Mouse (Mus musculus) liver, embryonic 11.5 days (tissue): ENCODE measurements around the gene Itgal. TPM values are rescaled to one million over a fixed set of nuclear protein-coding genes. Genes with fewer than 3 reads are reported as not detected.

Source experiments
- ATAC-seq: fragments of 200-750 bp; cut with Nextera tagmentation; replicated peaks from 2 replicates; pipeline ENCODE4 v1.8.0; 2017; ENCODE audit warnings: moderate number of reproducible peaks, mild to moderate bottlenecking, moderate TSS enrichment, moderate library complexity; ENCODE audit not compliant: low FRiP score
- DNase-seq: peaks from one replicate; pipeline ENCODE4 v3.0.0-alpha.2; 2017; ENCODE audit warnings: low spot score
- H3K27ac ChIP-seq: fragments of 300-500 bp; sonication (generic); 2 replicates; pipeline ENCODE4 v1.5.1; 2014; ENCODE audit warnings: mild to moderate bottlenecking, low read depth, low read length, control low read depth
- H3K27me3 ChIP-seq: fragments of 300-500 bp; sonication (generic); replicated peaks from 2 replicates; pipeline ENCODE4 v1.6.1; 2014; ENCODE audit warnings: low read length, mixed read lengths; ENCODE audit not compliant: control insufficient read depth, insufficient read depth
- H3K36me3 ChIP-seq: fragments of 300-500 bp; sonication (generic); 2 replicates; pipeline ENCODE4 v1.6.1; 2014; ENCODE audit warnings: mild to moderate bottlenecking, low read length, moderate library complexity, mixed read lengths; ENCODE audit not compliant: control insufficient read depth, insufficient read depth
- H3K4me1 ChIP-seq: fragments of 300-500 bp; sonication (generic); replicated peaks from 2 replicates; pipeline ENCODE4 v1.6.1; 2014; ENCODE audit warnings: low read length, mixed read lengths; ENCODE audit not compliant: control insufficient read depth, insufficient read depth
- H3K4me2 ChIP-seq: fragments of 300-500 bp; sonication (generic); 2 replicates; pipeline ENCODE4 v1.6.1; 2014; ENCODE audit warnings: mild to moderate bottlenecking, control low read depth, moderate library complexity
- H3K4me3 ChIP-seq: fragments of 300-500 bp; sonication (generic); 2 replicates; pipeline ENCODE4 v1.5.1; 2014; ENCODE audit warnings: low read depth, low read length, control low read depth
- H3K9ac ChIP-seq: fragments of 300-500 bp; sonication (generic); 2 replicates; pipeline ENCODE4 v1.6.1; 2014; ENCODE audit warnings: low read depth, low read length, control low read depth
- H3K9me3 ChIP-seq: fragments of 300-500 bp; sonication (generic); 2 replicates; pipeline ENCODE4 v1.6.1; 2016; ENCODE audit warnings: low read length, inconsistent platforms, mixed read lengths; ENCODE audit not compliant: control insufficient read depth
- WGBS: fragments of 180-500 bp; shearing (Covaris S2); extraction: QIAGEN DNeasy Blood & Tissue Kit; methylation state at CpG from one replicate; pipeline ENCODE4 v1.1.7; 2014; 5-methylcytosine and 5-hydroxymethylcytosine counted together
- polyA plus RNA-seq: library from polyadenylated mRNA; unstranded; fragments of >200 nt; fragmentation: Nextera tagmentation; extraction: Ambion mirVana; gene quantifications from 2 replicates; pipeline ENCODE4 v1.2.1, GENCODE M21; 2014

Gene Itgal
- polyA plus RNA-seq, 1 experiment from 2014 or later: 6.5 TPM

DNA sequence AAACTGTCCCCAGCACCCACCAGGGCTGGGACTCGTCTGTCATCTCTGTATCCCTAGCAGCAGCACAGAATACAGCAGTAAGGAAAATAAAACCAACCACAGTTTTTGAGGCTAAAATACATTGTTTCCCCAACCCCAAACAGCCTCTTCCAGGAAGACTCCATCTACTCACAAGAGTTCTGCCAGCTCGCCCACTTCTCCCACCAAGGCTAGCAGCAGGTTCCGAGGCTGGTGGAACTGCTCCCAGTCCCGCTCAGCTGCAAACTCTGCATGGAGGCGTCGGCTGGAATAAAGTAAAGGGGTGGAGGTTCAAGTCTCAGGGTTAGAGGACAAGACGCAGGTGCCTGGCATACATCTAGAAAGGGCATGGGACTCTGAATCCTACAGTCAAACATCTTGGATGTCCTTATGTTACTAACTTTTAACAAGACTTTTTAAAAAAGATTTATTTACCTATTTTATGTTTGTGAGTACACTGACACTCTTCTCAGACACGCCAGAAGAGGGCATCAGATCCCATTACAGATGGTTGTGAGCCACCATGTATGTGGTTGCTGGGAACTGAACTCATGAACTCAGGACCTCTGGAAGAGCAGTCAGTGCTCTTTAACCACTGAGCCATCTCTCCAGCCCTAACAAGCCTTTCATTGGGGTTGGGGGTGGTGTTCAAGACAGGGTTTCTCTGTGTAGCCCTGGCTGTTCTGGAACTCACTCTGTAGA, 36.7 kb upstream of the Itgal start:
- ATAC-seq (no peak), DNase-seq (no peak)
- Histone ChIP-seq H3K36me3 (peaks cover 13% of the 10 kb centered on the region), H3K4me2 (peak overlapping the region; percentile 82), H3K27me3 (no peaks in the 10 kb centered on the region), H3K4me3 (peak overlapping the region; percentile 74), H3K4me1 (peaks cover 42% of the 10 kb centered on the region), H3K9me3 (no peaks in the 10 kb centered on the region; the same call in 1 of the 2 replicates), H3K27ac (no peak overlapping the region), H3K9ac (peak overlapping the region; percentile 76)
- 68% methylated on average over 8 of the region's 8 CpGs for WGBS

DNA sequence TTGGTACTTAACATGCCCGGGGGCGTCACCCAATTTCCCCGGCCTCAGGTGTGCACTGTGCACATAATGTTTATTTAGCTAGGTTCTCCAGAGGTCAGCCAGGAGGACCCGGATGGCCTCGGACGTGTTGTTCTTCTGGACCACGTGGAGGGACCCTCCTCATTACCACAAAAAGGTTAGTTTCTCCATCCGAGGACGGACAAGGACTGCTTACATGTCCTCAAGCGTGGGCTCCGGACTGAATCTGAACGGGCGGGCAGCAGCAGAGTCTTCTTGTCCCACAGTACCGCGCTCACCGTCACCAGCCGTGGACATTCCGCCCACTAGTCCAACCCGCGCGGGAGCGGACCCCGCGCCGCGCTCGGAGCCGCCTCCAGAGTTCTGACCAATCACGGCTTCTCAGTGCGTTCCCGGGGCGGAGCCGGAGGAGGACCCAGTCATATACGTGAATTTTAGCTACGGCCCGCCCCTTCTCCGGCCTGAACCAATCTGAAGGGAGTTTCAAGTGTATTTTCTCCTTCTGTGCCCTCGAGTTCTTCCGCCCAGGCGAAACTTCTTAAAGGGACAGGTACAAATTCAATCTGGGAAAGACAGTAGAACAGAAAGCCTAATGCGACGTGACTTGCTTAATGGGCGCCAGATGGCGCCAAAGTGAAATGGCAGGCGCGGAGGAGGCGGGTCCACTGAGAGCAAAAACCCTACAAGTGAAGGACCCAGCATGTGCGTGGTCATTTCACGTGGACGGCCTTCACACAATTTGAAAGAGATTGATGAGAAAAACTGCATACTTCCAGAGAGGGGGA, 35.5 kb upstream of the Itgal start, which contains the start of gene Dctpp1:
TSS of gene Dctpp1 (minus strand) at position 401 of the 803 bp plus-strand sequence.
- peak within 1 kb of the TSS; percentile 74 for H3K4me3 ChIP-seq
- H3K9ac ChIP-seq: peak within 1 kb of the TSS; percentile 76
- ATAC-seq (peak; percentile 94), DNase-seq (peak; percentile 95)
- peaks cover 13% of the 10 kb centered on the region for H3K36me3 ChIP-seq
- WGBS: under 1% methylated on average over 50 of the region's 50 CpGs
- no peaks in the 10 kb centered on the region; the same call in 1 of the 2 replicates for H3K9me3 ChIP-seq
- no peaks in the 10 kb centered on the region for H3K27me3 ChIP-seq
- peak within 1 kb of the TSS; percentile 54; the same call in 1 of the 2 replicates for H3K27ac ChIP-seq
- H3K4me2 ChIP-seq: peak within 1 kb of the TSS; percentile 82
- peaks cover 32% of the 10 kb centered on the region for H3K4me1 ChIP-seq

DNA sequence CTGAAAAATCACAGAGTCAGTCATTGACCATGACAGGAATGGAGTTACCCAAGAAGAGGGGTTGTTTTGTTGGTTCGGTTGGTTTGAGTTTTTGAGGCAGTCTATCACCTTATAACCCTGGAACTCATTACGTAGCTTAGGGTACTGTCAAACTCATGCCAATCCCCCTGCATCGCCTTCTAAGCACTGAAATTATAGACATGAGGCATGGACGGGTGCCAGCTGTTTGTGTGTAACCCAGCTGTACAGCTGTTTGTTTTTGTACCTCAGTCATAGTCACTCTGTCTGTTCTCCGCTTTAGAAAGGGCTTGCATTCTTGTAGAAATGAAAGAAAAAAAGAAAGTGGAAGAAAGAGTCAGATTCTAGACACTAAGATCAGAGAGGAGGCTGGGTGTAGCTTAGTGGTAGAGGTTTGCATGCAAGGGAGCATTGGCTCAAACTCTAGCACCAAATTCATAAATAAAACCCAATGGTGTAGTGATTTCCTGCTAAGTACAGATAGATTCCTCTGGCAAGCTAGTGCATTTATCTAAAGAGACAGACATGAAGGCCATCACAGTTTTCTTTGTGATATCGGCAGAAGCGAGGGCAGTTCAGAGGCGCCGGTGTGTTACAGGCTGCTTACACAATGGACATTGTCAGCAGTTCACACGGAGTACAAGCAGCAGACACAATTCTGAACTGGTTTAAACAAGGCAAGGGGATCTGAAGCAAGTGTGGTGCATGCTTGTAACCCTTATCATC, 33.7 kb upstream of the Itgal start:
- Histone ChIP-seq H3K4me2 (no peak overlapping the region), H3K36me3 (peaks cover 4% of the 10 kb centered on the region; the same call in 1 of the 2 replicates), H3K9ac (no peak overlapping the region), H3K27ac (0 out of 2 replicates have a peak overlapping the region, but pooled peaks have one; percentile 14), H3K9me3 (no peaks in the 10 kb centered on the region; the same call in 1 of the 2 replicates), H3K4me1 (peaks cover 23% of the 10 kb centered on the region), H3K27me3 (no peaks in the 10 kb centered on the region), H3K4me3 (no peak overlapping the region)
- ATAC-seq (0 out of 2 replicates have a peak, but pooled peaks have one; percentile 27), DNase-seq (no peak)
- 65% methylated on average over 10 of the region's 10 CpGs for WGBS

DNA sequence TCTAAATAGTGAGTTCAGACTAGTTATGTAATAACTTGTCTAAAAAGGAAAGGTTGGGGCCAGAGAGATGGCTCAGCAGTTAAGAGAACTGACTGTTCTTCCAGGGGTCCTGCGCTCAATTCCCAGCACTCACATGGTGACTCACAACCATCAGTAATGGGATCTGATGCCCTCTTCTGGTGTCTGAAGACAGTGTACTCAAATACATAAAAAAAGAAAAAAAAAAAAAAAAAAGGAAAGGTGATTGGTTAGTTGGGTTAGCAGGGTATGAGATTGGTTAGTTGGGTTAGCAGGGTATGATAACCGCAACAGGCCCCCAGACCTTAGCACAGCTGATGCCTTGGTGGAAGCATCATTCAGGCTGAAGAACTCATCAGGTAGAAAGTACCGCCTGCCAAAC, 32.5 kb upstream of the Itgal start:
- 95% methylated on average over 3 of the region's 3 CpGs for WGBS
- Histone ChIP-seq H3K4me3 (no peak overlapping the region), H3K27ac (no peak overlapping the region), H3K9me3 (no peaks in the 10 kb centered on the region; the same call in 1 of the 2 replicates), H3K27me3 (no peaks in the 10 kb centered on the region), H3K4me2 (no peak overlapping the region), H3K4me1 (peaks cover 22% of the 10 kb centered on the region), H3K9ac (no peak overlapping the region), H3K36me3 (no peaks in the 10 kb centered on the region)
- ATAC-seq (no peak), DNase-seq (no peak)

DNA sequence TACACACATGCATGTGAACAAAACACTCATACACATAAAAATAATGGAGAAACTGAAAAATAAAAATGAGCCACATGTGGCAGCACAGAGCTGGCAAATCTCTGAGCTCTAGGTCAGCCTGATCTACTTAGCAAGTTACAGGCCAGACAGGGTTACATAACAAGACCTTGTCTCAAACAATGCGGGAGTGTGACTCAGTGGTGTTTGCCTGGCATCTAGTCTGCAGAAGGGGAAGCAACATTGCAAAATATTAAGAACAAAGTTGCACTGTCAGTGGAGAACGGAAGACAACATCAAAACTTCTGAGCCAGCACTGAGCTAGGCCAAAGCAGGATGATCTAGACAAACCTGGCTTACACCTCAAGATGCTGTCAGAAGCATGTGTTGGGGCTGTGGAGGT, 25.8 kb upstream of the Itgal start:
- Histone ChIP-seq H3K27ac (no peak overlapping the region), H3K36me3 (peaks cover 21% of the 10 kb centered on the region), H3K27me3 (no peaks in the 10 kb centered on the region), H3K4me3 (no peak overlapping the region), H3K9me3 (no peaks in the 10 kb centered on the region), H3K9ac (no peak overlapping the region), H3K4me1 (peaks cover 31% of the 10 kb centered on the region), H3K4me2 (no peak overlapping the region)
- WGBS: 68% methylated on average over 2 of the region's 2 CpGs
- no peak for DNase-seq
- ATAC-seq: no peak

DNA sequence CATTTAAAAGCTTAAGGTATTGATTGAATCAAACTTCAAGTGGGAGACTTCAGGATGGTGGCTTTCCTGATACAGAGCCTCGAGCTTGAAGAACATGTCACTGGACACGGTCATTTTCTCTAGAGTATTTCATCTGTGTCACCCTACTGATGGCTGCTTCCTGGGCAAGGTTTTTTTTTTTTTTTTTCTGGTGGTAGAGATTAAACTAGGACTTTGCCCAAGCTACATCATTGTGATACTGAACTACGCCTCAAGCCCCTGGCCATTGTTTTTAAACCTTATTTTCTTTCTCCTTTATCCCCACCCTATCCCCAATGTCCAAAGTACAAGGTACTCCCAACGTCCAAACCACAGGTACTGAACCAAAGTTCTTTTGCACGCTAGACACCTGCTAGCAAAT, 25.4 kb upstream of the Itgal start:
- Histone ChIP-seq H3K9me3 (no peaks in the 10 kb centered on the region), H3K9ac (no peak overlapping the region), H3K27ac (peak overlapping the region; percentile 28; the same call in 1 of the 2 replicates), H3K36me3 (peaks cover 21% of the 10 kb centered on the region), H3K27me3 (no peaks in the 10 kb centered on the region), H3K4me3 (no peak overlapping the region), H3K4me1 (peaks cover 31% of the 10 kb centered on the region), H3K4me2 (peak overlapping the region; percentile 85)
- WGBS: 72% methylated on average over 5 of the region's 5 CpGs
- DNase-seq: no peak
- ATAC-seq: no peak

DNA sequence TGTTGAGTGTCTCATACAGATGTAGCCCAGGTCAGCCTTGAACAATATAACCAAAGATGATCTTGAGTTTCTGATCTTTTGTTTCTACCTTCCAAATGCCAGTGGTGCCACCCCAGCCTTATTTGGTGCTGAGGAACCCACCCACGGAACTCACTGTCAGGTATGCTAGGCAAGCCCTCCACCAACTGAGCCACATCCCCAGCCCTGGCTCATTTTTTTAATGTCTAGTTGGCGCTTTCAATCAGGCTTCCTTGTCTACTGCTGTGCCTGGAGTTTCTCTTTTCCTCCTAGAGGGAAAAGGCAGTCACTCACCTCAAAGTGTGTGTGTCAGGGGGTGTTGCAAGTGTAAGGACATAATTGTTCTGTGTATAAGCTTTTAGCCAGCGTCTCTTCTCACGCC, 25.0 kb upstream of the Itgal start:
- Histone ChIP-seq H3K9me3 (no peaks in the 10 kb centered on the region), H3K4me1 (peaks cover 31% of the 10 kb centered on the region), H3K9ac (no peak overlapping the region), H3K27me3 (no peaks in the 10 kb centered on the region), H3K27ac (peak overlapping the region; percentile 28; the same call in 1 of the 2 replicates), H3K4me2 (peak overlapping the region; percentile 85), H3K4me3 (no peak overlapping the region), H3K36me3 (peaks cover 21% of the 10 kb centered on the region)
- ATAC-seq (no peak), DNase-seq (no peak)
- WGBS: 91% methylated on average over 4 of the region's 4 CpGs

DNA sequence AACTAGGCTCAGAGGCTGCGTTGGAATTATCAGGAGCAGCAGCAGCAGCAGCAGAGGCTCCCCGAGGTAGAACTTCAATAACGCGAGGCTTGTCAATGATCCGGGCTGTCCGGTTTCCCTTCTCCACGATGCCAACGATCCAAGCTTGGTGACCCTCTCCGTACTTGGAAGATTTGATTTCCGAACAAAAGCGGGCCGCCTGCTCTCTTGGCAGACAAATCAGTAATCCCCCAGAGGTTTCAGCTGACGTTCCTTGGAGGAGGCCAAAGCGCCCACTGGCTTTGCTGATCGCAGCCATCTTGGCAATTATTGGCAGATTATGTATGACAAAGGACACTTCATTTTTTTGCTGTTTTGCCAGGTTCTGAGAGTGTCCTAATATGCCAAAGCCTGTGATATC, 23.5 kb upstream of the Itgal start:
- no peak for DNase-seq
- Histone ChIP-seq H3K9ac (peak overlapping the region; percentile 99), H3K36me3 (peaks cover 21% of the 10 kb centered on the region), H3K27ac (no peak overlapping the region), H3K4me3 (peak overlapping the region; percentile 99), H3K4me2 (peak overlapping the region; percentile 85), H3K27me3 (no peaks in the 10 kb centered on the region), H3K9me3 (no peaks in the 10 kb centered on the region), H3K4me1 (peaks cover 33% of the 10 kb centered on the region)
- 94% methylated on average over 15 of the region's 15 CpGs for WGBS
- no peak for ATAC-seq
